Mouse (Mus musculus) large intestine, adult 2 months (tissue): ENCODE measurements around the gene Lmf2. TPM values are rescaled to one million over a fixed set of nuclear protein-coding genes. Genes with fewer than 3 reads are reported as not detected.

Experiments used
- DNase-seq: peaks from one replicate; pipeline ENCODE4 v3.0.0-alpha.2; 2012; ENCODE audit warnings: low read depth, low spot score
- WGBS: fragments of 180-500 bp; shearing (Covaris S2); methylation state at CpG from one replicate; pipeline ENCODE4 v1.1.7; 2018; 5-methylcytosine and 5-hydroxymethylcytosine counted together
- polyA plus RNA-seq: library from polyadenylated mRNA; depleted of rRNA; stranded (reverse); fragments of >200 nt; gene quantifications from 2 replicates; pipeline ENCODE4 v1.2.3, GENCODE M21; 2012

The Lmf2 gene
- polyA plus RNA-seq, 1 experiment = 26.3 TPM

DNA sequence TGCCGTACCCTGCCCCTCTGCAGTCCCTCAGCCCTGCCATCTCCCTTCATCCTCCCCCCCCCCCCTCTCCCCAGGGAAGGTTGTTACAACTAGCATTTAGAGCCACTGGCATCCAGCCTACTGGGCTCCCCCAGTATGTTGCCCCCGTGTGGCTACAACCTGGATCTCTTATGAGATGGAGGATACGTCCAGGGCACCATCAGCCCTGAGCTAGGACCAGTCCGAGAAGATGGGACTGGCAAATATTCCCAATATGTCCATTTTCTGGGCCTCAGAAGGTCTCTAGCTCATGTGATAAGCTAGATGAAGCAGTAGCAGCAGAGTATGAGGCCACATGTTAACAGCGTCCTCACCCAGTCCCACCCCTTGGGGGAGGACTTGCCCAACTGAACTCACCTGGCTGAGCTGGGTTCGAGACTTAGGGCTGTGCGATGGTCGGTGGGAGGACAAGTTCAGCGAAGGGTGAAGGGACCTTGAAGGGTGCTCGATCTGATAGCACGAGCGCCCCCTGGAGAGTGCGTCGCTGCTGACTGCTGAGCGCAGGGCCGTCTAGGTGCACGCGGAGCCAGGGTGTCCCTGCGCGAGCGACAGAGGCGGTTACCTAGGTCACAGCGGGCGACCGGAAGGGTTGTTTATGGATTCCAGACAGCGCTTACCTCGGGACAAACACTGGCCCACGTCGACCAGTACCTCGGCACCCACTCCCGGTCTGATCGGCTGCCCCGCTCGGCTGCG is 17.7 kb upstream of the Lmf2 start:
- 1% methylated on average over 35 of the region's 35 CpGs for WGBS
- peak; percentile 61 for DNase-seq

GRCm38 (mm10) chr15:89372536-89372935 is 17.1 kb upstream of the Lmf2 start:
- 85% methylated on average over 7 of the region's 7 CpGs for WGBS
- no peak for DNase-seq

GRCm38 (mm10) chr15:89372068-89372467 is 16.6 kb upstream of the Lmf2 start:
- WGBS = 81% methylated on average over 13 of the region's 13 CpGs
- no peak for DNase-seq

DNA sequence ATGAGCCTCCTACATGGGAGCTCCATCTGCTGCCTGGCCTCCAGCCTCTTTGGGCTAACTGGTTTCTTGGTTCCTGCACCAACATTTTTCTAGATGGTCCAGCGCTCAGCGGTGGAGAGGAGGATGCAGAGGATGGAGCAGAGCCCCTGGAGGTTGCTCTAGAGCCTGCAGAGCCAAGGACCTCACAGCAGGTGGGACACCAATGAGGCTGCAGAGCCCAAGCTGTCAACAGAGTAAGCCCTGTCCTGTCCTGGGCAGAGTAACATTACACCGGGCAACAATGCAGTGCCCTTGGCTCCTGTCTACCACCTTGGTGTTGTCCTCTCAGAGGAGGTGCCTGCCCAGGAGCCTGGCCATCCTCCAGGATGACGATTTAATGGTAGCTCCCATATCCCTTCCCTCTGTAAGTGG is 9.7 kb upstream of the Lmf2 start:
- DNase-seq = no peak
- WGBS = 90% methylated on average over 4 of the region's 4 CpGs

DNA sequence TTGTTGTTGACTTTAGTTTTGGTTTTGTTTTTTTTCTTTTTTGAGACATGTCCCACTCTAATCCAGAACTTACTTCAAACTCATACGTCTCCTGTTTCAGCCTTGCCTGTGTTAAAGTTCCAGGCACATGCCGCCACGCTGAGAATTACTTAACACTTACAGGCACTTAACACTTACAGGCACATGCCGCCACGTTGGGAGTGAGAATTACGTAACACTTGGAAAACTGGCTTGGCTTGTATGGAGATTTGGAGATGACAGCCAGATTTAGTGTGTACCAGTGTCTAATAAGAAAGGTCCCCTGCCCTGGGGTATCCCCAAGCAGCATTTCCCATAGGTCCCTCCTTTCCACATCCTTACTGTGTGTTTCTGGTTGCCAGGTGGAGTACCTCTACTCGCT is 7.6 kb upstream of the Lmf2 start:
- 84% methylated on average over 7 of the region's 7 CpGs for WGBS
- DNase-seq = no peak

GRCm38 (mm10) chr15:89358784-89359183 is 3.3 kb upstream of the Lmf2 start:
- 65% methylated on average over 3 of the region's 3 CpGs for WGBS
- no peak for DNase-seq

DNA sequence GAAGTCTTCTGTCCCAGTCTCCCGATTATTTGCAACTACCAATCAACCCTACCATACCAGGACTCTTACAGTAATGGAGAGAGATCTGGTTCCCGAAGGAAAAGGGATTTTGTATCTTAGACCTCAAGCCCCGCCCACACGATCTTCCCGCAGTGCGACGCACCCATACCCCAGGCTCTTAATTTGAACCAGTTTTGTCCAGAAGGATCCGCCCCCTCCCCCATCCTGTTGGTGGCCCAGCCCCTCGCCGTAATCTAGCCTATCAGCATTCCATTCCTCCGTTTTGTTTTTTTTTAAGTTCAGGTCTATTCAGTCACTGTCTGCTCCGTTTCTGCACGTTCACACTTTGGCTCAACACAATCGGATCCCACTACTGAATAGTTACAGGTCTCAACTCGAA is 913 bp upstream of the Lmf2 start:
- WGBS = under 1% methylated on average over 15 of the region's 15 CpGs
- DNase-seq = peak; percentile 42

DNA sequence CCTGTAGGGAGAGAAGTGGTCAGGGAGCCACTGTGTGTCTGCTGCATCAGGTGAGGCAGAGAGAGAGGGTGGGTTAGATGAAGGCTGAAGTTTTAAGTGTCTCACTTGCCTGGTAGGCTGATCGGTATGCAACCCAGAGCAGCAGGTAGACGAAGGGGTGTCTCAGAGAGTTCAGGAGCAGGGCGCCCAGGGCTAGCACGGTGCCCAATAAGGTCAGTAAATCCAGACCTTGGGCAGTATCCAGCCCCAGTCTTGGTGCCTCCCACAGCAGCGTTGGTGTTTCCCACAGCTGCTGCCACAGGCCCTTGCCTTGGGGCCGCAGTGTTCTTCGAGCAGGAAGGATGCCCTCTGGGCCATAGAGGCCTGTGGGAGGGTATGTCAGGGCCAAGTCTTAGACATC is 1.0 kb downstream of the Lmf2 start:
- DNase-seq = no peak
- WGBS = 62% methylated on average over 7 of the region's 7 CpGs

GRCm38 (mm10) chr15:89353837-89354236 is 1.6 kb downstream of the Lmf2 start:
- DNase-seq = no peak
- 95% methylated on average over 16 of the region's 16 CpGs for WGBS

DNA sequence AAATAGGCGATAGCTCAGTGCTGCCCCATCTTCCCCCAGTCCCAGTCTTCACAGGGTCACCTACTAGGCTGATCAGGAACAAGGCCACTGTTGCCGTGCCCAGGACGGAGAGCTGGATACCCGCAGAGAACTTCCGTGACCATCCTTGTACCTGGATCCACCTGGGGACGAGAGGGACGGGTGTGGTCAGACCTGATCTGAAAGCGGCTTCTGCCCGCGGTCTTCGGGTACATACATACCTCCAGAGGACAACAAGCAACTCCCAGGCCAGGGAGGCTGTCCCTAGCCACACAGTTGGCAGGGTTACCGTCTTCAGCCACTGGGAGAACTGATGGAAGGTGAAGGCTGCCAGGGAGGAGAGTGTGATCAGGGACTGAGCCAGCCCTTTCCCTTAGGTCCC is 2.7 kb downstream of the Lmf2 start:
- no peak for DNase-seq
- 96% methylated on average over 12 of the region's 12 CpGs for WGBS

GRCm38 (mm10) chr15:89352054-89352453 is 3.4 kb downstream of the Lmf2 start:
- no peak for DNase-seq
- WGBS = 88% methylated on average over 14 of the region's 14 CpGs

- DNase-seq = no peak
- whole genome bisulfite sequencing = 89% methylated on average over 15 of the region's 15 CpGs
These were observed 4.2 kb downstream of the Lmf2 start for GRCm38 (mm10) chr15:89351302-89351701.

DNA sequence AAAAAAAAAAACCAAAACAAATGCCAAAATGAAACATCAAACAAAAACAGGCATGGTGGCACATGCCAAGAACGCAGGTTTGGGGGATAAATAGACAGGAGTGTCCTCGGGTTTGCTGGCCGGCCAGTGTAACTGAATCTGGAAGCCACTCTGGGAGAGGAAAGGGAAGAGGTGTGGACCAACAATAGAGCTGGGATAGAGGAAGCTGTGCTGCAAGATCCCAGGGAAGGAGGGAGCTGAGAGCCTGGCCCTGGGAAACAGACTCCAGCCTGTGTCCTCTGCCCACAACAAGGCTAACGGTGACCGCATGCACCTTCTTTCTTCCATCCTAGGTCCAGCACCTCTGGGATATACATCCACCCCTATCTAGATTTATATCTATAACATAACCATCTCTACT is 5.0 kb downstream of the Lmf2 start:
- no peak for DNase-seq
- WGBS = 85% methylated on average over 5 of the region's 5 CpGs

GRCm38 (mm10) chr15:89343325-89343724 is 12.1 kb downstream of the Lmf2 start:
- 74% methylated on average over 3 of the region's 3 CpGs for WGBS
- no peak for DNase-seq

DNA sequence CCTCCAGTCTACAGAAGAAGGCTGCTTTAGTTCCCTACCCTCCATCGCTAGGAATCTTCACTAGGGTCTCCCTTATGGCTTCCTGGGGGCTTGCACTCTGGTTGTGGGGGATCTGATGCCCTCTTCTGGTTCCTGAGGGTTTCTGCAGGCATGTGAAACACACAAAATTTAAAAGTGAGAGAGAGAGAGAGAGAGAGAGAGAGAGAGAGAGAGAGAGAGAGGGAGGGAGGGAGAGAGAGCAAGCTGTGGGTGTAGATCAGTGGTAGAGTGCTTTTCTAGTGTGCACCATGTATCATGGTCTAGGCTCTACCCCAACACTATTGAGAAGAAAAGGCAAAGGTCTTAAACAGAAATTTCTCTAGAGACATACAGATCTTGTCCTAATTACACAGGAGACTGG is 13.8 kb downstream of the Lmf2 start:
- DNase-seq = no peak
- 45% methylated on average over 1 of the region's 1 CpGs for WGBS

- no peak for DNase-seq
- WGBS = 60% methylated on average over 3 of the region's 3 CpGs
These were observed 15.3 kb downstream of the Lmf2 start for GRCm38 (mm10) chr15:89340136-89340535.

- WGBS = 81% methylated on average over 2 of the region's 2 CpGs
- no peak for DNase-seq
These were observed 15.8 kb downstream of the Lmf2 start for GRCm38 (mm10) chr15:89339696-89340095.

DNA sequence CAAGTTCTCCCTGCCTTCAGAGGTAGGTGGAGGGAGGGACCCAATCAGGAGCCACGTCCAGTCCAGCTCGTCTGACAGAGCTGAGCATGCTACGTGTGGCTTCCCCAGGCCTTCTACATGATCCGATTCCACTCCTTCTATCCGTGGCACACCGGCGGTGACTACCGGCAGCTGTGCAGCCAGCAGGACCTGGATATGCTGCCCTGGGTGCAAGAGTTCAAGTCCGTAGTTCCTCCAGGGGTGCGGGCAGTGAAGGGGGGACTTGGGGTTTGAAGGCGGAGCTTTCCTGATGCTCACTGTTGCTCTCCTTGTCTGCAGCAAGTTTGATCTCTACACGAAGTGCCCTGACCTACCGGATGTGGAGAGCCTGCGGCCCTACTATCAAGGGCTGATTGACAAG is 19.0 kb downstream of the Lmf2 start:
- no peak for DNase-seq
- 83% methylated on average over 14 of the region's 14 CpGs for WGBS

DNA sequence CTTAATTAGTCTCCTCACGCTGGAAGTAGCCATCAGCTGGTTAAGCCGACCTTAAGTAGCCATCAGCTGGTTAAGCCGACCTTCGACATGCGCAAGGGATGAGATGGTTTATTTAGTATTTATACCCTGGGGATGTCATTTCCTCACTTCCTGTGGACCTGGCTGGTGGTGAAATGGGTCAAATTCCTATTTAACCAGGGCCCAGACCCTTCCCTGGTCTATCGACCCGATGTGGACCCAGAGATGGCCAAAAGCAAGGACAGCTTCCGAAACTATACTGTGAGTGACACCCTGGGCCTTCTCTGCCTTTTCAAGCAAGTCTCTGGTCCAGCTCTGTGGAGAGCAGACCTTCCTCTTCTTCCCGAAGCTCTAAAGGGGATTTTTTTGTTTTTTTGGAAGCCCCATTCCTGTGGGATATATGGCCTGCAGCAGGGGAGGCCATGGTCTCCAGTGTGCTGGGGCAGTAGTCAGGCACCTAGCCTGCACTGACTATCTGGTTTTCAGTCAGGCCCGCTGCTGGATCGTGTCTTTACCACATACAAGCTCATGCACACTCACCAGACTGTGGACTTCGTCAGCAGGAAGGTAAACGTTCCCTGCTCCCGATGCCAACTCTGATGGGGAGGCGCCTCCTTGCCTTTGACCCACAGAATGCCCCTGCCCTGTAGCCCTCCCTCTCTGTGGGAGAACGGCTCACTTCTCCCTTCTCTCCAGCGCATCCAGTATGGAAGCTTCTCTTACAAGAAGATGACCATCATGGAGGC is 20.5 kb downstream of the Lmf2 start:
- DNase-seq = no peak
- 68% methylated on average over 17 of the region's 17 CpGs for WGBS

DNA sequence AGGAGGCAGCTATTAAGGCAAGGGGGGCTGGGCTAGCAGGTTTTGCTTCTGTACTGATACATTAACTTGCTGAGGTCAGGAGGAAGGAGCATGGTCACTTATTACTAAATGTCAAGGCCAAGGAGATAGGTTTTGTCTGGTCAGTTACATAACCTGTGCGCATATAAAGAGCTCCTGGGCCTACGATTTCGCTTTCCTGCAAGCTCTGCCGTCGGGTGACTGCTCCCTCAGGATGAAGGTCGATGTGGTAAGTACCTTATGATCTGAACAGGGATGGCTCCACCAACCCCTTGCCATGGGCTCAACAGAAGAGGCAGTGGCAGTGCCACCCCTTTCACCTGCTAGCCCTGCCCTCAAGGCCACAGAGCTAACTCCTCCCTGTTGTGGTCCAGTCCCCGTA is 21.2 kb downstream of the Lmf2 start, which contains the start of gene Miox:
TSS of gene Miox (plus strand) at position 128 of the 400 bp plus-strand sequence.
- no peak for DNase-seq
- WGBS = 77% methylated on average over 7 of the region's 7 CpGs

GRCm38 (mm10) chr15:89326441-89326840 is 29.0 kb downstream of the Lmf2 start:
- 60% methylated on average over 5 of the region's 5 CpGs for WGBS

More at GRCm38 (mm10) chr15:89326441-89326840, 29.0 kb downstream of the Lmf2 start:
- DNase-seq = no peak
